ENCODE assay signal across 9 mouse cellular contexts in the genomic region with DNA sequence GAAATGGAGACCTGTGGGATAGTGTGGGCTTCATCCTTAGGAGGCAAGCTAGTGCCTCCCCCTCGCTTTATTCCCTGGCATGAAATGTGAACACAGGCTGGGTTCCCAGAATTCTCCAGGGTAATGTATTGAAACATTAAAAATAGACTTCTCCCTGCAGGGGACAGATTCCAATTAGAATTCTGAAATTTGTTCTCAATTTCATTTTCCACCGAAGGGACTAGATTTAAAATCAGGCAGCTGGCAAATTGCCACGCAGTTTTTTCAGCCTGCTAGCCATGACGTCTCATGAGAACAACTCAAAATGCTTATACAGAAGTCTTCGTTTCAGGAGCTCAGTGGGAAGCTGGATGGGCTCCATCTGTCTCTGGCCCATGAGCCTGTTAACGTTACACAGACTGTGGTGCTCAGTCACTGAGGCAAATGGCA.
DNase-seq lines count a peak whose midpoint lies in the region; ATAC-seq and TF ChIP-seq lines count a peak whose summit lies in the region.
"Had no signal": no experiment of that assay in that cellular context is flagged by ENCODE, and none has a peak within 500 bp of the region (broad histone marks: within the 10 kb centered on the region; RNA-seq: fewer than 3 reads in every experiment).

No protein-coding gene starts in this region.

- 30% methylated on average over 6 of the region's 6 CpGs for WGBS in forebrain, embryonic 15.5 days
- 75% methylated on average over 6 of the region's 6 CpGs for WGBS in forebrain, embryonic 11.5 days
- WGBS in embryonic facial prominence, embryonic 15.5 days, result 13% methylated on average over 6 of the region's 6 CpGs
- WGBS in hindbrain, postnatal 0 days, result 18% methylated on average over 6 of the region's 6 CpGs

- no peaks in the 10 kb centered on the region for H3K27me3 ChIP-seq in forebrain, embryonic 15.5 days
- no peaks in the 10 kb centered on the region for H3K27me3 ChIP-seq in forebrain, embryonic 11.5 days (ENCODE audit: control insufficient read depth, insufficient read depth, low read length)
- H3K27me3 ChIP-seq in embryonic facial prominence, embryonic 15.5 days, result no peaks in the 10 kb centered on the region
- no peaks in the 10 kb centered on the region for H3K27me3 ChIP-seq in hindbrain, postnatal 0 days (ENCODE audit: insufficient read depth, low read length)

- no peaks in the 10 kb centered on the region for H3K9me3 ChIP-seq in forebrain, embryonic 15.5 days
- no peaks in the 10 kb centered on the region for H3K9me3 ChIP-seq in forebrain, embryonic 11.5 days (ENCODE audit: control insufficient read depth, low read length)
- no peaks in the 10 kb centered on the region for H3K9me3 ChIP-seq in embryonic facial prominence, embryonic 15.5 days (replicated peaks)
- no peaks in the 10 kb centered on the region for H3K9me3 ChIP-seq in hindbrain, postnatal 0 days (ENCODE audit: low read length)

- no peak for DNase-seq in forebrain, embryonic 11.5 days (ENCODE audit: low spot score)
- DNase-seq in adipocyte (ENCODE audit: low spot score) (peak; percentile 91), MN1 (ENCODE audit: low spot score) (no peak)
- peak; percentile 91 for DNase-seq in hindbrain, postnatal 0 days (ENCODE audit: low spot score)
- DNase-seq in left cerebral cortex, postnatal 14 days (ENCODE audit: low spot score in 2 of 2), result peak; percentile 90 to 92
- no peak for DNase-seq in spleen, postnatal 14 days (ENCODE audit: low spot score in 2 of 2)

- H3K4me1 ChIP-seq in forebrain, embryonic 15.5 days, result peaks cover 17% of the 10 kb centered on the region
- no peaks in the 10 kb centered on the region for H3K4me1 ChIP-seq in forebrain, embryonic 11.5 days (replicated peaks; ENCODE audit: control insufficient read depth, insufficient read depth, low read length)
- peaks cover 39% of the 10 kb centered on the region for H3K4me1 ChIP-seq in embryonic facial prominence, embryonic 15.5 days
- peaks cover 5% of the 10 kb centered on the region; the same call in 1 of the 2 replicates for H3K4me1 ChIP-seq in hindbrain, postnatal 0 days (ENCODE audit: insufficient read depth, low read length)

- H3K36me3 ChIP-seq in forebrain, embryonic 15.5 days, result no peaks in the 10 kb centered on the region
- H3K36me3 ChIP-seq in forebrain, embryonic 11.5 days (ENCODE audit: control insufficient read depth, insufficient read depth, low read length), result no peaks in the 10 kb centered on the region
- no peaks in the 10 kb centered on the region for H3K36me3 ChIP-seq in embryonic facial prominence, embryonic 15.5 days
- H3K36me3 ChIP-seq in hindbrain, postnatal 0 days (ENCODE audit: insufficient read depth, low read length), result no peaks in the 10 kb centered on the region

- no peak overlapping the region for H3K9ac ChIP-seq in forebrain, embryonic 15.5 days (replicated peaks)
- no peak overlapping the region for H3K9ac ChIP-seq in forebrain, embryonic 11.5 days (ENCODE audit: low read length)
- H3K9ac ChIP-seq in embryonic facial prominence, embryonic 15.5 days, result no peak overlapping the region
- no peak overlapping the region for H3K9ac ChIP-seq in hindbrain, postnatal 0 days (replicated peaks; ENCODE audit: low read length)
- H3K9ac ChIP-seq: liver, embryonic 14.5 days had no signal

- ATAC-seq in forebrain, embryonic 15.5 days (replicated peaks), result peak; percentile 69
- ATAC-seq in forebrain, embryonic 11.5 days (replicated peaks; ENCODE audit: low FRiP score), result no peak
- ATAC-seq in embryonic facial prominence, embryonic 15.5 days (ENCODE audit: insufficient number of reproducible peaks, low FRiP score, low TSS enrichment, low read depth), result peak; percentile 68; the same call in 1 of the 2 replicates
- peak; percentile 70 for ATAC-seq in hindbrain, postnatal 0 days

- no peak overlapping the region for H3K4me3 ChIP-seq in forebrain, embryonic 15.5 days
- no peak overlapping the region for H3K4me3 ChIP-seq in forebrain, embryonic 11.5 days (ENCODE audit: low read depth, low read length)
- H3K4me3 ChIP-seq in embryonic facial prominence, embryonic 15.5 days (replicated peaks), result no peak overlapping the region
- H3K4me3 ChIP-seq in hindbrain, postnatal 0 days (ENCODE audit: low read length), result no peak overlapping the region

- H3K4me2 ChIP-seq in forebrain, embryonic 15.5 days (replicated peaks), result no peak overlapping the region
- H3K4me2 ChIP-seq in forebrain, embryonic 11.5 days (ENCODE audit: low read depth, low read length, severe bottlenecking), result no peak overlapping the region
- H3K4me2 ChIP-seq in embryonic facial prominence, embryonic 15.5 days (replicated peaks), result no peak overlapping the region
- H3K4me2 ChIP-seq in hindbrain, postnatal 0 days (ENCODE audit: low read depth, low read length), result no peak overlapping the region

- peak overlapping the region; percentile 32 for H3K27ac ChIP-seq in forebrain, embryonic 15.5 days (replicated peaks)
- no peak overlapping the region for H3K27ac ChIP-seq in forebrain, embryonic 11.5 days (ENCODE audit: low read depth, low read length)
- peak overlapping the region; percentile 74 for H3K27ac ChIP-seq in embryonic facial prominence, embryonic 15.5 days (replicated peaks)
- H3K27ac ChIP-seq in hindbrain, postnatal 0 days, result peak overlapping the region; percentile 11; the same call in 1 of the 2 replicates
- H3K27ac ChIP-seq: liver, embryonic 14.5 days had no signal

- intact Hi-C loops in left cerebral cortex, postnatal 14 days (cut with DNase I), result loop anchor here (5.0 kb wide), 1 partner anchor 149 kb away; no protein-coding TSS in a partner anchor

- no peak for TF ChIP-seq CTCF in hindbrain, postnatal 0 days (IDR thresholded peaks at IDR 0.05; ENCODE audit: low read depth)

Comparison
In these comparisons a context has a peak if more than half of its experiments do, and no peak if none do; other contexts are left out.
1. DNase-seq: peak in adipocyte (single experiment), hindbrain, postnatal 0 days (single experiment) and left cerebral cortex, postnatal 14 days (2 of 2); none in forebrain, embryonic 11.5 days (single experiment), spleen, postnatal 14 days (0 of 2) and MN1 (single experiment).